Mouse (Mus musculus): Measurements from ENCODE around the gene Chst12. TPM values are rescaled to one million over a fixed set of nuclear protein-coding genes. Genes with fewer than 3 reads are reported as not detected.

Chst12 gene
- 0.66 TPM for polyA plus RNA-seq (2014; fragmentation: Illumina TruSeq; extraction: RNeasy Lipid Tissue Mini Kit (QIAGEN cat#74804); ENCODE audit: low read depth, low replicate concordance)

GRCm38 (mm10) chr5:140505208-140505780 lies at the start of gene Chst12:
TSS of gene Chst12 (plus strand) at chr5:140505550.

GRCm38 (mm10) chr5:140564896-140565295 lies 59.5 kb downstream of the Chst12 start, which contains the start of gene Grifin:
TSS of gene Grifin (minus strand) at chr5:140565071.

Other genes starting within 250 kb of the Chst12 start
- gene Mad1l1, start 184.0 kb upstream of the Chst12 start, polyA plus RNA-seq (2014; fragmentation: Illumina TruSeq; extraction: RNeasy Lipid Tissue Mini Kit (QIAGEN cat#74804); ENCODE audit: low read depth, low replicate concordance) = not detected
- gene Nudt1, start 183.9 kb upstream of the Chst12 start, polyA plus RNA-seq (2014; fragmentation: Illumina TruSeq; extraction: RNeasy Lipid Tissue Mini Kit (QIAGEN cat#74804); ENCODE audit: low read depth, low replicate concordance) = 1.5 TPM
- 0.73 TPM for gene Mrm2, start 173.7 kb upstream of the Chst12 start, polyA plus RNA-seq (2014; fragmentation: Illumina TruSeq; extraction: RNeasy Lipid Tissue Mini Kit (QIAGEN cat#74804); ENCODE audit: low read depth, low replicate concordance)
- gene Snx8, start 116.3 kb upstream of the Chst12 start, polyA plus RNA-seq (2014; fragmentation: Illumina TruSeq; extraction: RNeasy Lipid Tissue Mini Kit (QIAGEN cat#74804); ENCODE audit: low read depth, low replicate concordance) = not detected
- 24.6 TPM for gene Eif3b, start 86.2 kb upstream of the Chst12 start, polyA plus RNA-seq (2014; fragmentation: Illumina TruSeq; extraction: RNeasy Lipid Tissue Mini Kit (QIAGEN cat#74804); ENCODE audit: low read depth, low replicate concordance)
- not detected for gene Gm4869, start 59.9 kb upstream of the Chst12 start, polyA plus RNA-seq (2014; fragmentation: Illumina TruSeq; extraction: RNeasy Lipid Tissue Mini Kit (QIAGEN cat#74804); ENCODE audit: low read depth, low replicate concordance)
- gene Grifin, start 59.5 kb downstream of the Chst12 start, polyA plus RNA-seq (2014; fragmentation: Illumina TruSeq; extraction: RNeasy Lipid Tissue Mini Kit (QIAGEN cat#74804); ENCODE audit: low read depth, low replicate concordance) = not detected
- gene Lfng, start 101.8 kb downstream of the Chst12 start, polyA plus RNA-seq (2014; fragmentation: Illumina TruSeq; extraction: RNeasy Lipid Tissue Mini Kit (QIAGEN cat#74804); ENCODE audit: low read depth, low replicate concordance) = 0.98 TPM
- 2.7 TPM for gene Ttyh3, start 143.5 kb downstream of the Chst12 start, polyA plus RNA-seq (2014; fragmentation: Illumina TruSeq; extraction: RNeasy Lipid Tissue Mini Kit (QIAGEN cat#74804); ENCODE audit: low read depth, low replicate concordance)
- gene Iqce, start 196.8 kb downstream of the Chst12 start, polyA plus RNA-seq (2014; fragmentation: Illumina TruSeq; extraction: RNeasy Lipid Tissue Mini Kit (QIAGEN cat#74804); ENCODE audit: low read depth, low replicate concordance) = 5.3 TPM
- 3.1 TPM for gene Brat1, start 199.5 kb downstream of the Chst12 start, polyA plus RNA-seq (2014; fragmentation: Illumina TruSeq; extraction: RNeasy Lipid Tissue Mini Kit (QIAGEN cat#74804); ENCODE audit: low read depth, low replicate concordance)
- 0.13 TPM for gene Amz1, start 218.6 kb downstream of the Chst12 start, polyA plus RNA-seq (2014; fragmentation: Illumina TruSeq; extraction: RNeasy Lipid Tissue Mini Kit (QIAGEN cat#74804); ENCODE audit: low read depth, low replicate concordance)

Data from sigmoid colon, adult 10 weeks (tissue).